Mouse (Mus musculus) layer of hippocampus, adult 11-12 months (tissue): Measurements from ENCODE around the gene Tet3.
"Not testable (repeated sequence)": the region's sequence is repeated elsewhere in the genome, so short reads cannot be mapped to it uniquely, and the experiment has no call there.

ENCODE experiments used
- DNase-seq: peaks from one replicate; pipeline ENCODE4 v3.0.0; 2022; ENCODE audit warnings: low spot score

Gene Tet3

DNA sequence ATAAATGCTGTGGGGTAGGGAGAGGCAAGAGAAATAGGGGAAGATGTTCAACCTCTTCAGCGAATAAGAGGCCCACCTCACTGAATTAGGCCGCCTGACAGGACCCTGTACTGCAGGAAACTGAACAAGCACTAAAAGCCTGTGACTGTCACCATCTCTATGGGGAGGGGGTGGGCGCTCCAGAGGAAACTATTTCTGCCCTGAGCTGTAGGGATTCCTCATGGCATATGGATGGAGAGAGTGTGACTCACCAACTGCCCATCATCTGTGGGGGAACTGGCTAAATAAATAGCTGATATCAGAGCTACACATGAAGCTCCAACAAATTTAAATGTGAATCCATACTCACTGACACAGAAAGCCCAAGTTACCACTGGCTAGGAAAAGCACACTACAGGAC lies 87.5 kb downstream of the Tet3 start:
- no peak for DNase-seq

DNA sequence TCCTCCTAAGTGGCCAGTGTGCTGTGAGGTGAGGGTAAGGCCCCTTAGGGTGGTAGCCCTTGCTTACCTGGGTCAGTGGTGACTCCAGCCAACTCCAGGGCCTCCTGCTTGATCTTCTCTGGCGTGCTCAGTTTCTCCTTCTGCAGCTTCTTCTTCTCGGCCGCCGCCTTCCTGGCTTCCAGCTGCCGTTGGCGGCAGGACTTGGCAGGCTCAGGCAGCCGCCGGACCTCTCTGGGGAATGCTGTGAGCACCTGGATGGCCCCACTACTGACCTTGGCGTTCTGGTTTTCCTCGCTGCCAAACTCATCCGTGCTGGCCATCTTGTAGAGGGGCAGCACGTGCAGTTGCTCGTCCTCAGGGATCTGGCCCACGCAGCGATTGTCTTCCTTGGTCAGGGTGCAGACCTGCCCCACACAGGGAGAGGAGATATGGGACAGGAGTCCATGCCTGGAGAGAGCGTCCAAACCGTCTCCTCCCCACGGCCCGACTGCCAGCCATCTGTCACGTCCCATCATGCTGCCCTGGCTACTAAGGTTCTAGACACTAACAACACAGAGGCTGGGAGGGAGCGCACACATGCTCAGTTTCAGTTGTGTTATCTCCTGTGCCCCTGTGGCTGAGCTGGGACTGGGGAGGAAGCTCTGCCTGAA lies 88.4 kb downstream of the Tet3 start:
- DNase-seq, result no peak

DNA sequence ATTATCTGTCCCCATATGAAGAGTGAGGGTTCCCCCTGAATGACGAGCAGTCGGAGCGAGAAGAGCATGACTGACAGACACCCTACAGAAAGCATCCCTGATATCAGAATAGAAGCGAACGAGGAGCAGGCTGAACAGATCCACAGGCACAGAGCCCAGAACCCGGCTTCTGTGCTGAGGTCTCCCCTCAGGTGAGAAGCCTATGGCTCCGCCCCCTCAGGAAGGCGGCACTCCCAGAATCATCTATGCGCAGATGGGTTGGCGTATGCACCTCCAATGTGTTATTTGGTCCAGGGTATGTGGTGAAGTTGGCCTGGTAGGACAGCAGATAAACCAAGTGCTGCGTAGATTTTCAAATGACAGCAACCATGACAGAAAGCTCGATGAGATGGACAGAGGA lies 95.8 kb downstream of the Tet3 start:
- DNase-seq, result no peak

DNA sequence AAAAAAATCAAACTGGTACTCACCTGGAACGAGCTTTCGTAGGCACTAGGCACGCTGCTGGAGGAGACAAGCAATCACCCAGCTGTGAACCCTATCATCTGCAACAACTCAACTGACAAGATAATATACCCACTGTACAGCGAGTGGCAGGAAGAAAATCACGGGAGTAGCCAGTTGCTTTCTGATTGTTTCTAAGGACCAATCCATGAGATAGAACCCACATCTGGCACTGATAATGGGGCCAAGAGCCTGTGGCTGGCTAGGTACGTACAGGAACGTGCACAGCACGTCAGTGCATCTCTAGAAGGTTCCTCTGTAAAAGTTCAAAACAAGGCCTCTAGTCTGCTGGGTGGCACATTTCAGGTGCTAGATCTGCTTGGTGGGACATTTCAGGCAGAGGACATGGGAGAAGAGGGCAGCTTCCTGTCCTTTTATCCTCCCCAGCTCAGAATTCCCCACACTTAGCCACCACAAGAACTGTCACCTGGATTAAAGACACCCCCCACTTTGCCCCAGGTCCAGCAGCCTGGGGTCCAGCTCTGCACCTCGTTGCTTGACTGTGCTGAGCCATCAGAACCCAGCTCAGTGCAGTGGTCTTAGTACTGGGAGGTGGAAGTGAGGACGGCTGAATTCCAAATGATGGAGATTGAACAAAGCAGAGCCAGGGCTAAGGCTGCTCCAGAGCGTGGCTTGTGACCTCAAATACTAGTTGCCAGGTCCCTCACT lies 97.2 kb downstream of the Tet3 start:
- DNase-seq, result no peak

DNA sequence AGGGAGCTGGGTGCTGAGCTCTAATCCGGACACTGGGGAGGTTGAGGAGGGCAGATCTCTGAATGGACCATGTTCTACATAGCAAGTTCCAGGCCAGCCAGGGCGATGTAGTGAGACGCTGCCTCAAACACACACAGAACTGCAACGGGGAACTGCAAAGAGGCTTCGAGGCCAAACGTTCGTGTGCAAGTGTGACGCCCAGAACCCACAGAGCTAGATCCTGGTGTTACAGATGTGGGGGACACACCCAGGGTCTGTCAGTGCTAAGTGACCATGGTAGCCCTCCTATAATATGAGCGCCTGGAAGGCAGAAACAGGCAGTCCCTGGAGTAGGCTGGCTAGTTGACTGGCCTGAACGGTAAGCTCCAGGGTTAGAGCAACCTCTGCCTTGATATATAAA lies 101.4 kb downstream of the Tet3 start:
- DNase-seq, result no peak

DNA sequence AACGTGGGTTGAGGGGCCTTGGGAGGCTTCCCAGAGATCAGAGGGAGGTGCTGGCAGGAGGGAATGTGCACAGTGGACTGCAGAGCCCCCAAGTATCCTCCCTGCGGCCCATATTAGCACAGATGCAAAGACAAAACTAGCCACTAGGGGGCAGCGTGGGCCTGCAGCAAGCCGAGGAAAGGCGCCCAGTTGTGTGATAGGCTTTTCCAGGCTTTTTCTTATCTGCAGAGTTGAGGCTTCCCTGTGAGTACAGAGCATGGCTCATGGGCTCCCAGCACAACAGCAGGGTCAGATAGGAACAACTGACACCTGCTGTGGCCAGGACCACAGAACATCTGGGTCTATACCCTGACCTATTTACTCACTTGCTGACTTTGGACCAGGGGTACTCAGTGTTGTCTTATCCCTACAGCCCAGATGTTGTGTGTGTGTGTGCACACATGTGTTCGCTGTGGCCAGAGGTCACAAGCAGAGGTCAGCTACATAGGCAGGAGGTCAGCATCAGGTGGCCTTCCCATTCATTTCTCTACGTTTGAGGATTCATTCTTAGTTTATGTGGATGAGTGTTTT lies 102.2 kb downstream of the Tet3 start:
- DNase-seq, result peak; percentile 84

DNA sequence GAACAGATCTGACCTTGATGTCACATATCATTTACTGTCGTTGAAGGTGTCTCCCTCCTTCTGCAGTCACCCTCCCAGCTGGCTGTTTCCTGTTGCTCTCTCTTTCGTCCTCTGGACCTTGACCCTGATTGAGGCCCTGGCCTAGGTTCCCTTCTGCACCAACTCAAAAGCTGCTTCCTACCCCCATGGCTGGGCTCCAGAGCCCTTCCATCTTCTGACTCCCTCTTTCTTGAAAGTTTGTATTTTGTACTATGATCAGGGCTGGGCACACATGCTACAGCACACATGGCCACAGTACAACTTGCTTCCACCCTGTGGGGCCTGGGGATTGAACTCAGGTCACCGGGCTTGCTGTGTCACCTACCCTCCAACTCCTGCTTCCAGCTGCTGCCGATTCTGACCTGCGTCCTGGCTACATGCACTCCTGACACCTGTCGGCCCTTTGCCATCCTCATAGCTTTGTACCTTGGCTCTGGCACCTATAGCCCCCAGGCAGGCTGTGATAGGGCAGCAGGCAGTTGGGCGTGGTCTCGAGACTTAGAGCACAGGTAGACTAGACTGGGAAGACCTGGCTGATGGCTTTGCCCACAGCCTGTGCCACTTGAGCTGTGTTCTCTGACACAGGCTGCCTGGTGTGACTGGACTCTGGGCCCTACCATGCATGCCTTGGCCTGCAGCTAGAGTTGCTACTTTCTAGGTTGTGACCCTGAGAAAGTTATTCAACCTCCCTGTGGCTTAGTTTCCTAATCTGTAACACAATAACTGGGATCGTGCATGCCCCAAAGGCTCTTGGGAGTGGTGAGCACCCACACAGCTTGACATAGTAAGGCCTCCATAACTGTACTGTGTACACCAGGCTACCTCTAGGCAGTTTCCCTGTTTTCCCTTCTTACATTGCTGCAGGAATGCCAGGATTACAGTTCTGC lies 103.8 kb downstream of the Tet3 start:
- no peak for DNase-seq

DNA sequence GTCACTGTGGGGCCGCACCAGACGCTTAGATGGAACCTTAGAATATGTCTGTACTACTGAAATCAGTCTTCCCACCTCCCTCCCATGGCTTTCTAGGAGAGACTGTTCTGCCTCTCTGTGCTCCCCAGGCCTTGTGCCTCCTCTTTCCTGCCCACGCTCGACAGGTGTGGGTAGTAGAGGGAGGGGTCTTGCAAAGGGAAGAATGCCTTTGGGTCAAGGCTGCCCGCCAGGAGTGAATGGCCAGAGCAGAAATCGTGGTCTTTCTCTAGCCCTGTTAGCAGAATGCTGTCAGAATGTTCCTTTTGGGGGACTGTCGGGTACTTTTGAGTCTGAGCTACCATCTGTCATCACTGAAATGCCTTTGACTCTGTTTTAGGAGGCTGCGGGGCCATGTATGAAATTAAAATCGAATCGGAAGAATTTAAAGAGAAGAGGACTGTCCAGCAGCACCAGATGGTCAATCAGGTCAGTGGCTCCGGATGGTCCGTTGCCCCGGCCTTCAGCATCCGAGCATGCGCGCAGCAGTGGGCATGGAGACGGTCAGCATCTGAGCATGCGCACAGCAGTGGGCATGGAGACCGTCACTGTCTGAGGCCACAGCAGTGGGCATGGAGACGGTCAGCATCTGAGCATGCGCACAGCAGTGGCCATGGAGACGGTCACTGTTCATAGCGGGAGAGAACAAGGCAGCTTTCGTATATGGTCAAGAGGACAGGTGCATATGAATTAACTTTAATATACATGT lies 106.0 kb downstream of the Tet3 start:
- DNase-seq, result no peak

DNA sequence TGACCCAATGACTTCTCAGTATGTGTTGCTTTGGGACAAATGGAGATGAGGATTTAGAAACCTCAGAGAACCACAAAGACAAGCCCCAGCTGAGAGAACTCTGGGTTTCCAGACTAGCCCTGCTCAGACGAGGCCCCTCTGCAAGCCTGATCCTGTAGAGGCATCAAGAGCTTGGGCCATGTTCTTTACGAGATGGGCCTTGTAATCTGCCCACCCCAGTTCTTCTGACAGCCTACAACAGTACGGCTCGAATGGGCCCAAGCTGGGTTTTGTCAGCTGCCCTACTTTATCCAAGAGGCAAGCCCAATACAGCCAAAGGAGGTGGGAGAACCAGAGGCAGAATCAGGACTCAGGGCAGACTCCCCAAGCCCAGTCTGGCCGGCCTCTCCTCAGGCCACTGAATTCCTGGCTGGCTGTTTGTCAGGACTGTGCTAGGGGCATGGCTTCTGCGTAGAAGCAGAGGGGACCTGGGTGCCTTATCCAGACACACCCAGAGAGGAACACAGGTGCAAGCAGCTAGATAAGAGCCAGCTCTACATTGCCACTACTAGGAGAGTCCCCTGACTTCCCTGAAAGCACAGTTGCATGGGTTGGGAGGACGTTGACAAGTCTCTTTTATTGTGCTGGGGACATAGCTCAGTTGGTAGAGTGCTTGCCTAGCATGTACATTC lies 107.3 kb downstream of the Tet3 start:
- no peak for DNase-seq

DNA sequence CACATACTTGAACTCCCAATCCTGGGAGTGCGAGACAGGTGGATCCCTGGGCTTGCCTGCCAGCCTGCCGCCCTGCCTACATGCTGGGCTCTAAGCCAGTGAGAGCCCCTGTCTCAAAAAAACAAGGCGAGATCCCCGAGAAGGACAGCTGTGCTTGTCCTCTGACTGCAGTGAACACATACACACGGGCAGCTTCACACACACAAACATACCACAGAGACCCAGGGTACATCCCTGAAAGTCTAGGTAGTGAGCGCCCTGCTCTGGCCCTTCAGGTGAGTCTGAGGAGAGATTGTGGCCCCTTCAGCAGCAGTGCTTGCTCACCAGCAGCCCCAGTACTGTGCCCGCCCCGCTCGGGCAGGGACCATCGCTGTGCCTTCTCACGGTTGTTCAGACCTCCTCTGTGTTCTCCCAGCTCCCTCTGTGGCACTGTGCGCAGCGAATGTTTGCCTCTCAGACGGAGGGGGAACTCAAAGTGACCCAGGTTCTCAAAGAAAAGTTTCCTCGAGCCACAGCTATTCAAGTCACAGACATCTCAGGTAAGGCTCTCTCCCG lies 108.0 kb downstream of the Tet3 start:
- DNase-seq, result no peak

DNA sequence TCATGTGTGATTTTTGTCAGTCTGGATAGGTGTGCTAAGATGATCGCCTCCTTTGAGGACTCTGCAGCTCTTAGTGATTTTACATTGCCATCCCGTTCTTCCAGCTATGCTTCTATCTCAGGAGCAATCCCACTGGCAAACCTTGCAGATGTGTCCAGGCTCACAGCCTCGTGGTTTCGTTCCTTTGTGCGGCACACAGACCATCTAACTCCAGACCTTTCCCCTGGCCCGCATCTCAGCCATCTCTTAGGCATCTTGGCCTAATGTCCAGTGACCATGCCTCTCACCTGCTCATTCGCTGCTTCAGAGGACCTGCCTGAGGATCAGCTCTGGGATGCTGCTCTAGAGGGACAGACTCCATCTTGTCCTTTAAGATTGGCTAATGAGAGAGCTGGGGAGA lies 108.7 kb downstream of the Tet3 start:
- no peak for DNase-seq

DNA sequence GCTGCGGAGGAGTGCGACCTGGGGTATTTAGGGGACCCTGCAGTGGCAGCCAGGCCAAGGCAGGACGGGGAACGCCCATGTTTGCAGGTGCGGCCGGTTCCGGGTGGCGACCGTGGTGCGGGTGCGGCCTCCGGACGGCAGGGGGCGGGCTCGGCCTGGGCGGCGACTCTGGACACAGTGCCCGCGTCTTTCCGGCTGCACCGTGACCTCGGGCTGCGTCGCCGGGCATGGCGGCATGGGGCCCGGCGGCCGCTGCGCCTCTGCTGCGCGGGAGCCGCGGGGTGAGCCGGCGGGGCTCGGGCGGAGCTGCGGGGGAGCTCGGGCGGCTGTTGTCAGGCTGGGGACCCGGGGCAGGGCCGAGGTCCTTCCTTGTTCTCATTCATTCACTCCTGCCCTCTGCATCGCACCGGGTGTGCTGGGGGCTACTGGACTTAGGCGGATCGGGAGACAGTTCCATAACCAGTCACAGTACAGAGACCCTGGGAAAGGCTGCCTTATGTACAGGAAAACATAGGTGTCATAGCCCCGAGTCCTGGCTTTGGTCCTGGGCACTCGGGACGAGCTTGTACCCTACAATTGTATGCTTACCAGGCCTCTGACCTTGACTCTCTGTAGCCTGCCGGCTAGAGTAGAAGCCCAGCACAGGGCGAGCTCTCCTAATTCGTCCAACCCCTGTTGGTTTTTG lies 109.5 kb downstream of the Tet3 start:
- peak; percentile 83 for DNase-seq

DNA sequence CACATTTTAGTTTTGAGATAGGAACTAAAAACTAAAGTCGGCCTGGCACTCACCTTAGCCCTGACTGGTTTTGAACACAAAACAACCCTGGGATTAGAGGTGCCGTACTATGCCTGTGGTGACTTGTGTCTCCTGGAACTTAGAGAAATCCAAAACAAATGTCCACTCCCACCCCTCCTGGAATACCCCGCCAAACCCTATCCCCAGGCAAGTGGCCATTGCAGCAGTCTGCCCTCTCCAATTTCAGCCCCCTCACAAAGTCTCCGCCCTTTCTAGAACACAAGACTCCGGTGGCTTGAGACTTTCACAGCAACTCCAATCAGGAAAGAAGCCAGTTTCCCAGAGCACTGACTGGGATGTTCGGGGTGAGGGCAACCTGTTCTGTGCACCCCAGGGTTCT lies 110.0 kb downstream of the Tet3 start, which contains the start of gene Bola3:
Gene Bola3 (plus strand): TSS at position 275 of the 400 bp plus-strand sequence.
- DNase-seq, result no peak

DNA sequence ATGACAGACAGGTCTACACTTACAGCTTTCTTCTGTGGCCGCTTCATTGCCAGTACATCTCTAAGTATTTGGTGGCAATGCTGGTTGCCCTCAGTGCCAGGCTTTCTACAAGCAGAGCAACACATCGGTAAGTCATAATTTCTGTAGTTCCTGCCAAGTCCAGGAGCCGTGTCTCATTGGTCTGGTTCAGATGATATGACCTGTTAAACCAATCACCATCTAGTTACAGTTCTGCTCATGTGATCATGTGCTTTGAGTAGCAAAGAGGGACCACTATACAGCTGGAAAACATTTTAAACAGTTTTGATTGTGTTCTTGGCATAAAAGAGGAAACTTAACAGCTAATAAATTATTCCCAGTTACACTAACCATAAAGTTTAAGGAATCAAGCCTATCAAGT lies 111.0 kb downstream of the Tet3 start:
- no peak for DNase-seq

DNA sequence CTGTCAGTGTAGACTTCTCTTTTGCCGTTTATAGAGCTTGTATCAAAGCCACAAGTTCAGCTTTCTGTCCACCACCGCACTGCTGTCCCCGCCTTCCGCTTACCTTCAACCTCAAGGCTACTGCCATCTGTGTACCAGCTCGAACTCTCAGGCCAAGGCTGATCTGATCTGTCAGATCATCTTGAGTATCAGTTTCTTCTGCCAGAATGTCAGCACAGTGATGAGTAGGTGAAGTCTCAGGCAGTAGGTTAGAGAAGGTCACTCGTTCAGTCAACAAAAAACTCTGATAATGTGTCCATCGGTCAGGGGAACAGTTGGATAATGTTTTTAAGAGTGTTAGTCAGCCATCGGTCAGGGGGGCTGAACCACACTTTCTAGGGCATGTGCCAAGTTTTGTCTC lies 113.6 kb downstream of the Tet3 start:
- not testable (repeated sequence) for DNase-seq

DNA sequence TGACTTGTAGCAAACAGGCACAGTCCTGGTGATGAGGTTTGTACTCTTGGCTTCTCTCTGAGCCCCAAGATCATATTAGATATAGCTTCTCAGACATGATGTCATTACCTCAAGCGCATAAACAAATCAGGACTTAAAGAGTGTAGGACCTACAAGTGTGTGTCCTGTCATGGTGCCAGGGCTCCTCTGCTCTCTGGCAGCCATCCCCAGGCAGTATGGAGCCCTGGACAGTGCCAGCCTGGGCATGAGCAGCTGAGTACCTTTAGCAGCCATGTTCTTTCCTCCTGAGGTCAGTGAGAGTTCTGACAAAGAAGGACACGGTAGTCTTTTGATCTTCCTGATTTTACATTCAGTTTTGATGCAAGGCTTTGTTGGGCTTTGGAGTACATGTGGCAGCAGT lies 115.9 kb downstream of the Tet3 start:
- no peak for DNase-seq

DNA sequence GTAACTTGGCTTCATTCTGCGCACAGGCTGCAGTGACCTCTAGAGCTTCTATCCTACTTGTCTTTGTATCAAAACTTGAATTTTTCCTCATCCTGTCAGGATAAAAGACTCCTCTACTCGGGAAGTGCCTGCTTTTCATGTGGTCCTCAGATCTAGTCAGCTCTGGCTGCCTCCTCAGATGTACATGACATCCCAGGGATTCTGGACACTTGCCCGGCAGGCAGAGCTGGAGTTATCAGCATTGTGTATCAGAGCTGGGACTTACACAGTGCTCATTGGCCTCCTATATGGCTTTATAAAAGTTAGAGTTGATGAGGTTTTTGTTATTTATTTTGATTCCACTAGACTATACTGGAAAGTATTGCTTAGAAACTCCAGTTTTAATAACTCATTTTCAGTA lies 117.5 kb downstream of the Tet3 start:
- DNase-seq, result no peak

DNA sequence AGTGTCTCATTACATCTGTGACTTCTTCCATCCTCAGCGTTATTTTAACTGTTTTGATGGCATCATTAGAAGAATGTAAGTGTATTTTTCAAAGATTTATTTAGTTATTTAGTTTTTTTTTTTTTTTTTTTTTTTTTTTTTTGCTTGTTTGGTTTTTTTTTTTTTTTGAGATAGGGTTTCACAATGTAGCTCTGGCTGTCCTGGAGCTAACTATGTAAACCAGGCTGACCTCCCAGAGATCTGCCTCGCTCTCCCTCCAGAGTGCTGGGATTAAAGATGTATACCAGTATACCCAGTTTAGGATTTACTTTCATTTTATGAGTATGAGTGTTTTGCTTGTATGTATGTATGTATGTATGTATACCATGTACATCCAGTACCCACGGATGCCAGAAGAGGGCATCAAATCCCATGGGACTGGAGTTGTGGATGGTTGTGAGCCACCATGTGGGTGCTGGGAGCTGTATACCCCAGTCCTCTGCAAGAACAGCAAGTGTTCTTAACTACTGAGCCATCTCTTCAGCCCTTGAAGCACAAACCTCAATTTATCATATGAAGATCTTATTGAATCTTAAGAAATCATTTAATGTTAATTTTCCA lies 131.2 kb downstream of the Tet3 start:
- DNase-seq, result no peak

DNA sequence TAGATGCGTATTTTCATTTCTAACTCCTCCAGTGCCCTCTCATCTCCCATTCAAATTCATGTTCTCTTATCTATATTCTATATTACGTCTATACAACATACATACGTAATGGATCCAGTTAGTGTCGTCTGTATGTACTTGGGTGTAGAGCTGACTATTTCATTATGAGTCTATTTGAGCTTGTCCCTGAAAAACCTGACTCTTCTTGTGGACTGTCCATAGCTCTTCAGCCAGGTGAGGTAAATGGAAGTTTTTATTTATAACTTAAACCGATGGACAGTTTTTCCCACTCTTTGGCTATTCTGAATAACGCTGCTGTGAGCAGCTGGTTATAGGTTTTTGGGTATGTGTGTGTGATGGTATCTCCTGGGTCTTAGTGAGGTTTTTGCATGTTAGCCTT lies 132.1 kb downstream of the Tet3 start:
- no peak for DNase-seq

DNA sequence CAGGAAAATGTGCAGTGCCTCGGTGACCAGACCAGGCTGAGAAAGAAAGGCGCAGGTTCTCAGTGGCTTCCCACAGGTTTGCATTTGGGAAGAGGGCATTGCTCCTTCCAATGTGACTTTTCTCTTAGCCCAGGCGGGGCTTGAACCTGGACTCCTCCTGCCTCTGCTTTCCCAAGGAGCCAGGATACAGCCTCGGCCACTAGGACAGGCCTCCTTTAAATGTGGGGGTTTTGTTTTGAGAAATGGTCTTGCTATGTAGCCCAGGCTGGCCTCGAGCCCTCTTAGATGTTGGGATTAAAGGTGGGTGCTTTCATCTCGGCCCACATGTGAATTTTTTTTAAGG lies 132.5 kb downstream of the Tet3 start:
- DNase-seq, result no peak
